Mouse (Mus musculus) erythroblast, embryonic 14.5 days (primary cell): ENCODE measurements around the gene Psap.

Experiments
- GATA1 ChIP-seq: IDR thresholded peaks from 2 replicates; pipeline ENCODE4 v1.6.1; 2012; ENCODE audit warnings: low read length, inconsistent platforms, mixed read lengths
- TAL1 ChIP-seq: IDR thresholded peaks from 3 replicates; pipeline ENCODE4 v1.6.1; 2012; ENCODE audit warnings: low read length, inconsistent platforms, mixed read lengths

- TF ChIP-seq GATA1 = no peak
- no peak for TF ChIP-seq TAL1
Measured at GRCm38 (mm10) chr10:60269141-60270064, 8.0 kb upstream of the Psap start.
